Mouse (Mus musculus) hindlimb bud, embryonic 11.5 days (tissue): ENCODE results near the gene 1520401A03Rik.

Experiments
- DNase-seq: peaks from one replicate; pipeline ENCODE4 v3.0.0-alpha.2; 2012; ENCODE audit warnings: low read depth, low spot score; ENCODE audit errors: extremely low spot score

1520401A03Rik gene

GRCm38 (mm10) chr17:23672761-23673160, 49.8 kb downstream of the 1520401A03Rik start:
- no peak for DNase-seq

- no peak for DNase-seq
These were observed 51.1 kb downstream of the 1520401A03Rik start for GRCm38 (mm10) chr17:23671519-23671918.

- no peak for DNase-seq
These were observed 52.0 kb downstream of the 1520401A03Rik start for GRCm38 (mm10) chr17:23670516-23671074.

- DNase-seq = no peak
These were observed 57.1 kb downstream of the 1520401A03Rik start for GRCm38 (mm10) chr17:23665511-23665910.

GRCm38 (mm10) chr17:23664556-23665021, 58.0 kb downstream of the 1520401A03Rik start:
- peak; percentile 72 for DNase-seq

GRCm38 (mm10) chr17:23661526-23661925, 61.1 kb downstream of the 1520401A03Rik start:
- no peak for DNase-seq

- DNase-seq = no peak
These were observed 61.7 kb downstream of the 1520401A03Rik start for GRCm38 (mm10) chr17:23660876-23661200.

GRCm38 (mm10) chr17:23660117-23660875, 62.3 kb downstream of the 1520401A03Rik start, which contains the start of gene Bicdl2:
TSS of gene Bicdl2 (plus strand) at chr17:23660506.
- no peak for DNase-seq

- DNase-seq = no peak
These were observed 64.1 kb downstream of the 1520401A03Rik start for GRCm38 (mm10) chr17:23658450-23658849.
